Mouse (Mus musculus) heart, postnatal 0 days (tissue): ENCODE results near the gene D10Jhu81e. TPM values are rescaled to one million over a fixed set of nuclear protein-coding genes. Genes with fewer than 3 reads are reported as not detected.
A peak's percentile ranks its signal among the peaks of the same experiment; 100 is the strongest.
"Not testable (repeated sequence)": the region's sequence is repeated elsewhere in the genome, so short reads cannot be mapped to it uniquely, and the experiment has no call there.

Experiments
- ATAC-seq: fragments of 200-750 bp; cut with Nextera tagmentation; 2 replicates; pipeline ENCODE4 v1.8.0; 2017; ENCODE audit warnings: low read depth, moderate number of reproducible peaks, moderate library complexity; ENCODE audit not compliant: insufficient read depth
- DNase-seq: peaks from one replicate; pipeline ENCODE4 v3.0.0-alpha.2; 2016; ENCODE audit warnings: low spot score
- H3K27ac ChIP-seq: fragments of 300-500 bp; sonication (generic); 2 replicates; pipeline ENCODE4 v1.5.1; 2014; ENCODE audit warnings: low read depth, mild to moderate bottlenecking
- H3K27me3 ChIP-seq: fragments of 300-500 bp; sonication (generic); 2 replicates; pipeline ENCODE4 v1.6.1; 2014; ENCODE audit warnings: low read length, mixed read lengths; ENCODE audit not compliant: control insufficient read depth, insufficient read depth
- H3K36me3 ChIP-seq: fragments of 300-500 bp; sonication (generic); replicated peaks from 2 replicates; pipeline ENCODE4 v1.6.1; 2014; ENCODE audit warnings: low read length, mixed read lengths; ENCODE audit not compliant: control insufficient read depth, insufficient read depth
- H3K4me1 ChIP-seq: fragments of 300-500 bp; sonication (generic); 2 replicates; pipeline ENCODE4 v1.6.1; 2014; ENCODE audit warnings: antibody characterized with exemption; ENCODE audit not compliant: control insufficient read depth, insufficient read depth
- H3K4me2 ChIP-seq: fragments of 300-500 bp; sonication (generic); 2 replicates; pipeline ENCODE4 v1.6.1; 2014; ENCODE audit warnings: low read depth, mild to moderate bottlenecking, low read length, moderate library complexity
- H3K4me3 ChIP-seq: fragments of 300-500 bp; sonication (generic); 2 replicates; pipeline ENCODE4 v1.5.1; 2014; ENCODE audit warnings: low read depth, low read length
- H3K9ac ChIP-seq: fragments of 300-500 bp; sonication (generic); replicated peaks from 2 replicates; pipeline ENCODE4 v1.6.1; 2014; ENCODE audit warnings: low read depth, low read length, mixed read lengths
- H3K9me3 ChIP-seq: fragments of 300-500 bp; sonication (generic); replicated peaks from 2 replicates; pipeline ENCODE4 v1.6.1; 2016; ENCODE audit warnings: low read length; ENCODE audit not compliant: control insufficient read depth
- CTCF ChIP-seq: IDR thresholded peaks from 2 replicates; pipeline ENCODE4 v1.5.1; 2016; ENCODE audit warnings: antibody characterized with exemption, control low read depth, low read depth
- EP300 ChIP-seq: IDR thresholded peaks from 2 replicates; pipeline ENCODE4 v1.6.1; 2016; ENCODE audit warnings: antibody characterized with exemption, low read depth
- WGBS: fragments of 180-500 bp; shearing (Covaris S2); extraction: QIAGEN DNeasy Blood & Tissue Kit; methylation state at CpG from one replicate; pipeline ENCODE4 v1.1.7; 2014; 5-methylcytosine and 5-hydroxymethylcytosine counted together
- polyA plus RNA-seq: library from polyadenylated mRNA; unstranded; fragments of >200 nt; fragmentation: Nextera tagmentation; extraction: Ambion mirVana; gene quantifications from 2 replicates; pipeline ENCODE4 v1.2.1, GENCODE M21; 2015
- total RNA-seq: library from RNA; depleted of rRNA; stranded (reverse); fragments of >200 nt; gene quantifications from 2 replicates; pipeline ENCODE4 v1.2.3, GENCODE M21; 2014; ENCODE audit warnings: low replicate concordance

D10Jhu81e gene
- total and polyA plus RNA-seq, 2 experiments from 2014 or later = 87.9 to 442 TPM

GRCm38 (mm10) chr10:78201182-78201581, 31.6 kb upstream of the D10Jhu81e start:
- Histone ChIP-seq H3K9me3 (no peaks in the 10 kb centered on the region), H3K4me1 (no peaks in the 10 kb centered on the region), H3K4me3 (no peak overlapping the region), H3K27me3 (no peaks in the 10 kb centered on the region), H3K4me2 (no peak overlapping the region), H3K27ac (no peak overlapping the region), H3K9ac (no peak overlapping the region), H3K36me3 (peaks cover 96% of the 10 kb centered on the region)
- DNase-seq = no peak
- WGBS = 57% methylated on average over 4 of the region's 4 CpGs
- no peak for ATAC-seq
- TF ChIP-seq EP300 (no peak), CTCF (no peak)

GRCm38 (mm10) chr10:78192933-78193332, 23.4 kb upstream of the D10Jhu81e start:
- TF ChIP-seq CTCF = no peak
- TF ChIP-seq EP300 = no peak
- no peaks in the 10 kb centered on the region for H3K27me3 ChIP-seq
- H3K4me1 ChIP-seq = no peaks in the 10 kb centered on the region
- no peak for DNase-seq
- WGBS = 71% methylated on average over 5 of the region's 5 CpGs
- peaks cover 99% of the 10 kb centered on the region for H3K36me3 ChIP-seq
- H3K27ac ChIP-seq = no peak overlapping the region
- H3K4me2 ChIP-seq = no peak overlapping the region
- ATAC-seq = no peak
- H3K4me3 ChIP-seq = no peak overlapping the region
- H3K9ac ChIP-seq = no peak overlapping the region
- H3K9me3 ChIP-seq = no peaks in the 10 kb centered on the region

GRCm38 (mm10) chr10:78186076-78186475, 16.5 kb upstream of the D10Jhu81e start:
- peaks cover 58% of the 10 kb centered on the region for H3K36me3 ChIP-seq
- H3K4me2 ChIP-seq, H3K9ac ChIP-seq, DNase-seq, H3K4me3 ChIP-seq, H3K9me3 ChIP-seq, H3K27me3 ChIP-seq, H3K4me1 ChIP-seq, ATAC-seq, H3K27ac ChIP-seq: not testable (repeated sequence)
- WGBS = 86% methylated on average over 4 of the region's 4 CpGs

GRCm38 (mm10) chr10:78185381-78185725, 15.8 kb upstream of the D10Jhu81e start:
- Histone ChIP-seq H3K9ac (peak overlapping the region; percentile 57; the same call in 1 of the 2 replicates), H3K27ac (peak overlapping the region; percentile 83), H3K9me3 (no peaks in the 10 kb centered on the region), H3K4me1 (0 out of 2 replicates have a peak, but pooled peaks cover 4% of the 10 kb centered on the region), H3K4me2 (peak overlapping the region; percentile 91), H3K36me3 (peaks cover 56% of the 10 kb centered on the region), H3K27me3 (no peaks in the 10 kb centered on the region), H3K4me3 (peak overlapping the region; percentile 72)
- peak; percentile 24; the same call in 1 of the 2 replicates for ATAC-seq
- no peak for DNase-seq
- TF ChIP-seq CTCF (no peak), EP300 (no peak)
- 15% methylated on average over 9 of the region's 9 CpGs for whole genome bisulfite sequencing

GRCm38 (mm10) chr10:78184531-78185380, 15.2 kb upstream of the D10Jhu81e start, which contains the start of gene Pwp2:
Gene Pwp2 (minus strand): TSS chr10:78185149.
- H3K27me3 ChIP-seq = no peaks in the 10 kb centered on the region
- H3K9ac ChIP-seq = peak within 1 kb of the TSS; percentile 57
- DNase-seq (peak; percentile 96), ATAC-seq (peak; percentile 97)
- peak within 1 kb of the TSS; percentile 83 for H3K27ac ChIP-seq
- H3K4me3 ChIP-seq = peak within 1 kb of the TSS; percentile 72
- TF ChIP-seq EP300 = no peak
- no peak for TF ChIP-seq CTCF
- no peaks in the 10 kb centered on the region for H3K9me3 ChIP-seq
- 0 out of 2 replicates have a peak, but pooled peaks cover 4% of the 10 kb centered on the region for H3K4me1 ChIP-seq
- peaks cover 56% of the 10 kb centered on the region for H3K36me3 ChIP-seq
- 1% methylated on average over 47 of the region's 47 CpGs for WGBS
- peak within 1 kb of the TSS; percentile 91 for H3K4me2 ChIP-seq

- no peak overlapping the region for H3K9ac ChIP-seq
- 0 out of 2 replicates have a peak, but pooled peaks cover 4% of the 10 kb centered on the region for H3K4me1 ChIP-seq
- H3K9me3 ChIP-seq = no peaks in the 10 kb centered on the region
- H3K36me3 ChIP-seq = peaks cover 56% of the 10 kb centered on the region
- H3K4me3 ChIP-seq = no peak overlapping the region
- H3K27ac ChIP-seq = no peak overlapping the region
- DNase-seq (no peak), ATAC-seq (no peak)
- TF ChIP-seq EP300 (no peak), CTCF (no peak)
- H3K27me3 ChIP-seq = no peaks in the 10 kb centered on the region
- WGBS = 69% methylated on average over 3 of the region's 3 CpGs
- no peak overlapping the region for H3K4me2 ChIP-seq
These were observed 14.0 kb upstream of the D10Jhu81e start for GRCm38 (mm10) chr10:78183577-78183976.
